Mouse (Mus musculus): Measurements from ENCODE around the gene Sstr2. TPM values are rescaled to one million over a fixed set of nuclear protein-coding genes. Genes with fewer than 3 reads are reported as not detected.
"Not testable (repeated sequence)": the region's sequence is repeated elsewhere in the genome, so short reads cannot be mapped to it uniquely, and the experiment has no call there.

Gene Sstr2
- polyA plus RNA-seq, 1 experiment from 2014 or later, result 15.5 TPM

DNA sequence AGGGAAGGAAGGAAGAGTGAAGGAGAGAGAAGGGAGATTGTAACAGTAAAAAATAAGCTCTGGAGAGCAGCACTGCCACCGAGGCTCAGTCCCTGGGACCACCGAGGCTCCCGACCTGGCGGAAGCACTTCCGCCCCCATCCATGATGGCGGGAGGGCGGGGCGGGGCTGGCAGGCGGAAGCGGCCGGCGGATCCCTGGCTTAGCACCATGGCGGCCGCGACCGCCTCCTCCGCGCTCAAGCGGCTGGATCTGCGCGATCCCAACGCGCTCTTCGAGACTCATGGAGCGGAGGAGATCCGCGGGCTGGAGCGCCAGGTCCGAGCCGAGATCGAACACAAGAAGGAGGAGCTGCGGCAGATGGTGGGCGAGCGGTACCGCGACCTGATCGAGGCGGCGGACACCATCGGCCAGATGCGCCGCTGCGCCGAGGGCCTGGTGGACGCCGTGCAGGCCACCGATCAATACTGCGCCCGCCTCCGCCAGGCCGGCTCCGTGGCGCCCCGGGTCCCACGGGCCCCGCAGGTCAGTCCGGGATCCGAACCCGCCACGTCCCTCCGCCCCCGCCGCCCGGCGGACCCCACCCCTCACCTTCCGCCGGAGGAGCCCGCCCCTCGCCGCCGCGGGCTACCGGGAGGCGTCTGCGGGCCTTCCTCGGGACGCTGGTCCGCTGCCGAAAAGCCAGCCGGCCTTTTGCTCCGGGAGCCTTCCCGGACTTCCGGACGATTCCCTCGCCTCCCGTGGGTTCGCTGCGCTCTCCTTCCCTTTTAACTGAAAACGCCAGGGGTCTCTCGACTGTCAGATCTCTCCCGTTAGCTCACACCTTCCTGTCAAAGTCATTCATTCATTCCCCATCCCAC is 30.4 kb downstream of the Sstr2 start, which contains the start of gene Slc39a11:
TSS of gene Slc39a11 (minus strand) at position 727 of the 858 bp plus-strand sequence.
- Histone ChIP-seq H3K9me3 (no peaks in the 10 kb centered on the region), H3K4me1 (peaks cover 28% of the 10 kb centered on the region), H3K4me3 (peak within 1 kb of the TSS; percentile 88), H3K4me2 (peak within 1 kb of the TSS; percentile 73), H3K36me3 (replicated peaks) (peaks cover 5% of the 10 kb centered on the region; the same call in 1 of the 2 replicates), H3K27me3 (replicated peaks) (no peaks in the 10 kb centered on the region), H3K9ac (peak within 1 kb of the TSS; percentile 93), H3K27ac (peak within 1 kb of the TSS; percentile 93)
- under 1% methylated on average over 72 of the region's 91 CpGs for WGBS
- peak; percentile 85 for ATAC-seq (replicated peaks)

- WGBS, result 67% methylated on average over 22 of the region's 22 CpGs
- H3K4me2 ChIP-seq, result peak overlapping the region; percentile 73; the same call in 1 of the 2 replicates
- no peaks in the 10 kb centered on the region for H3K27me3 ChIP-seq (replicated peaks)
- no peaks in the 10 kb centered on the region for H3K9me3 ChIP-seq
- ATAC-seq (replicated peaks), result no peak
- H3K4me3 ChIP-seq, result no peak overlapping the region
- no peak overlapping the region for H3K9ac ChIP-seq
- no peak overlapping the region for H3K27ac ChIP-seq
- H3K4me1 ChIP-seq, result peaks cover 28% of the 10 kb centered on the region
- H3K36me3 ChIP-seq (replicated peaks), result peaks cover 12% of the 10 kb centered on the region; the same call in 1 of the 2 replicates
These were observed 32.2 kb downstream of the Sstr2 start for GRCm38 (mm10) chr11:113651206-113651906.

- Histone ChIP-seq H3K36me3 (replicated peaks) (peaks cover 17% of the 10 kb centered on the region; the same call in 1 of the 2 replicates), H3K4me3 (no peak overlapping the region), H3K4me1 (peaks cover 28% of the 10 kb centered on the region), H3K9ac (no peak overlapping the region), H3K4me2 (no peak overlapping the region), H3K27me3 (replicated peaks) (no peaks in the 10 kb centered on the region), H3K9me3 (no peaks in the 10 kb centered on the region), H3K27ac (no peak overlapping the region)
- peak; percentile 34 for ATAC-seq (replicated peaks)
- 45% methylated on average over 8 of the region's 8 CpGs for WGBS
These were observed 32.7 kb downstream of the Sstr2 start for GRCm38 (mm10) chr11:113651907-113652273.

DNA sequence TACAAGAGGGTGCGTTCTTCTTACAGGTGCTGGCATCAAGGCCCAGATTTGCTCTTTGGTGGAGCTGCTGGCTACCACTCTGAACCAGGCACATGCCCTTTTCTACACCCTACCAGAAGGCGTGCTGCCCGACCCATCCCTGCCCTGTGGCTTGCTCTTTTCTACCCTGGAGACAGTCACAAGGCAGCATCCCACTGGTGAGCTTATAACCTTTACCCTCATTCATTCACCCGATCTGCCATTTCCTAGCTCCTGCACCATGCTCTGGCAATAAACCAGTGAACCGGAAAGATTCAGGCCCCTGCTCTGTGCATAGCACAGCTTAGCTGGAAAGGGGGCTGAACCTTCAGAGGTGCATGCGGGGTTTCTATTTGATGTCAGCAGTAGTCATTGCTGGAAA is 33.4 kb downstream of the Sstr2 start:
- Histone ChIP-seq H3K9me3 (no peaks in the 10 kb centered on the region), H3K4me1 (peaks cover 28% of the 10 kb centered on the region), H3K9ac (no peak overlapping the region), H3K27me3 (replicated peaks) (no peaks in the 10 kb centered on the region), H3K4me2 (no peak overlapping the region), H3K27ac (no peak overlapping the region), H3K4me3 (no peak overlapping the region), H3K36me3 (replicated peaks) (peaks cover 23% of the 10 kb centered on the region; the same call in 1 of the 2 replicates)
- no peak for ATAC-seq (replicated peaks)
- WGBS, result 90% methylated on average over 6 of the region's 6 CpGs

DNA sequence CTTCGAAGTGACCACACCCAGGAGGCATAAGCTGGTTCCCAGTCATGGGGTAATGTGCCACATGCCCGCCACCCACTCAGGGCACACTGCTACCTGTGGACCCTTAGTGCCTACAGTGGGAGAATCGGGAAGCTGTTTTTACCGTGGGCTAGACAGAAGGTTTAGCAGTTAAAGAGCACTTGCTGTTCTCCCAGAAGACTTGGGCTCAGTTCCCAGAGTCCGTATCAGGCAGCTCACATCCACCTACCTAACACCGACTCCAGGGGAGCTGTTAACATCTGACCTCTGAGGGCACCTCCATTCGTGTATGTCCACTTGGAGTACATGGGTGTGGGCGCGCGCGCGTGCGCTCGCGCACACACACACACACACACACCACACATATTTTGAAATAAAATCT is 35.0 kb downstream of the Sstr2 start:
- no peak overlapping the region for H3K27ac ChIP-seq
- peaks cover 16% of the 10 kb centered on the region for H3K4me1 ChIP-seq
- no peak overlapping the region for H3K4me3 ChIP-seq
- ATAC-seq (replicated peaks), result no peak
- peaks cover 33% of the 10 kb centered on the region; the same call in 1 of the 2 replicates for H3K36me3 ChIP-seq (replicated peaks)
- no peaks in the 10 kb centered on the region for H3K9me3 ChIP-seq
- H3K4me2 ChIP-seq, result no peak overlapping the region
- H3K9ac ChIP-seq, result no peak overlapping the region
- no peaks in the 10 kb centered on the region for H3K27me3 ChIP-seq (replicated peaks)
- 94% methylated on average over 15 of the region's 15 CpGs for WGBS

- H3K9me3 ChIP-seq, result no peaks in the 10 kb centered on the region
- peaks cover 33% of the 10 kb centered on the region; the same call in 1 of the 2 replicates for H3K36me3 ChIP-seq (replicated peaks)
- H3K27ac ChIP-seq, result no peak overlapping the region
- H3K4me2 ChIP-seq, result no peak overlapping the region
- H3K9ac ChIP-seq, result no peak overlapping the region
- H3K4me3 ChIP-seq, result no peak overlapping the region
- 83% methylated on average over 18 of the region's 18 CpGs for WGBS
- H3K4me1 ChIP-seq, result peaks cover 16% of the 10 kb centered on the region
- ATAC-seq (replicated peaks), result no peak
- H3K27me3 ChIP-seq (replicated peaks), result no peaks in the 10 kb centered on the region
These were observed 35.6 kb downstream of the Sstr2 start for GRCm38 (mm10) chr11:113654561-113655270.

DNA sequence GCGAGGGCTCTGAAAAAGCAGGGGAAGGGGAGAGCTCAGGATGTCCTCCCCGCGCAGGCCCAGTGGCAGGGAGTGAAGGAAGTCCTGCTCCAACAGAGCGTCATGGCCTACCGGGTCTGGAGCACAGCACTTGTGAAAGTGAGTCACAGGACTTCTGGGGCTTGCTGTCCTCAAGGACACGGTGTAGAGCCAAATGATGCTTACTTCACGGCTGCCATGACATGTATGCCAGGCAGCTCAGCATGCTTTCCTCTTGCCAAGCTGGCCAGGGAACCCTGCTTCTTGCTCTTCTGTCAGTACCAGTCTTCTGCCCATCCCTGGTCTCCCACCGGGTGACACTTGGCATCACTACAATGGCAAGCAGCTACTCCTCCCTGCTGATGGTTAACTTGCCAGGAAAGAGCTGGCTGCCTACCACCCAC is 37.4 kb downstream of the Sstr2 start:
- H3K36me3 ChIP-seq (replicated peaks), result peaks cover 48% of the 10 kb centered on the region
- peaks cover 3% of the 10 kb centered on the region; the same call in 1 of the 2 replicates for H3K4me1 ChIP-seq
- H3K27ac ChIP-seq, result no peak overlapping the region
- no peak overlapping the region for H3K4me3 ChIP-seq
- no peak overlapping the region for H3K9ac ChIP-seq
- ATAC-seq (replicated peaks), result no peak
- no peaks in the 10 kb centered on the region for H3K9me3 ChIP-seq
- no peak overlapping the region for H3K4me2 ChIP-seq
- no peaks in the 10 kb centered on the region for H3K27me3 ChIP-seq (replicated peaks)
- WGBS, result 87% methylated on average over 8 of the region's 8 CpGs

- Histone ChIP-seq H3K9me3 (no peaks in the 10 kb centered on the region), H3K4me1 (no peaks in the 10 kb centered on the region), H3K27me3 (replicated peaks) (no peaks in the 10 kb centered on the region), H3K9ac (no peak overlapping the region), H3K4me2 (no peak overlapping the region), H3K27ac (no peak overlapping the region), H3K36me3 (replicated peaks) (peaks cover 55% of the 10 kb centered on the region), H3K4me3 (no peak overlapping the region)
- no peak for ATAC-seq (replicated peaks)
- 82% methylated on average over 4 of the region's 4 CpGs for WGBS
These were observed 38.1 kb downstream of the Sstr2 start for GRCm38 (mm10) chr11:113657221-113657620.

DNA sequence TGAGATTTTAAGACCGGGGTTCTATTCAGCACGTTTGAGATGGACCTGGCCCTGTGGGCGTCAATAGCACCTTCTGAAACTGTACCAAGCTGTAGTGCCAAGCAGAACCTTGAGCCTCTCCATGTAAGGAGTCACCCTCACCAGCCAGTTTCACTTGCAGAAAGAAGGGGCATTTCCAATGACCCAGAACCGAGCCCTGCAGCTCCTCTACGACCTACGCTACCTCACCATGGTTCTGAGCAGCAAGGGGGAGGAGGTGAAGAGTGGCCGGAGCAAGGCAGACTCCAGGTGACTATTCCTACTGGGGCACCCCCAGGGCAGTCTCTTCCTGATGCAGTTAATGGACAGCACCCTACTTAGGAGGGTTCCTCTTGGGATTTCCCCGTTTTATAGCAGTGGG is 39.2 kb downstream of the Sstr2 start:
- H3K9ac ChIP-seq, result no peak overlapping the region
- H3K4me1 ChIP-seq, result no peaks in the 10 kb centered on the region
- H3K36me3 ChIP-seq (replicated peaks), result peaks cover 60% of the 10 kb centered on the region
- no peaks in the 10 kb centered on the region for H3K9me3 ChIP-seq
- no peaks in the 10 kb centered on the region for H3K27me3 ChIP-seq (replicated peaks)
- H3K27ac ChIP-seq, result no peak overlapping the region
- no peak overlapping the region for H3K4me2 ChIP-seq
- ATAC-seq (replicated peaks), result no peak
- H3K4me3 ChIP-seq, result no peak overlapping the region
- 89% methylated on average over 8 of the region's 8 CpGs for WGBS

DNA sequence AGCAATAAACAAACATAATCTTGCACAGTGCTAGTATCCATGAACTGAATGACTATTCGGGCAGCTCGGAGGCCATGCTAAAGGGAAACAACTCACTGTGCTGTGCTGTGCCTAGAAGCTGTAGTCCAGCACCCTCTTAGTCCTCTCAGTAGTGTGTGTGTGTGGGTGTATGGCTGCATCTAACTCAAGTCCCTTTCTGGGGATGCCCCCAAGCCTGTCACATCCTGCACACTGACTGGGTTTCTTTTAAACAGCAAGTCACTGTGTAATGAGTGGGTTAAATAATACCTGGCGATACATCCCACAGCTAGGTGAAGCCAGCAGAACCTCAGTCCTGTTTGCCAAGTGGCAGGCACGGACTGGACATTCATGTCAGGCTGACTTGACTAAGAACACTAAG is 39.6 kb downstream of the Sstr2 start:
- Histone ChIP-seq H3K4me1 (no peaks in the 10 kb centered on the region), H3K27me3 (replicated peaks) (no peaks in the 10 kb centered on the region), H3K9me3 (no peaks in the 10 kb centered on the region), H3K4me2 (no peak overlapping the region), H3K9ac (no peak overlapping the region), H3K36me3 (replicated peaks) (peaks cover 62% of the 10 kb centered on the region), H3K4me3 (no peak overlapping the region), H3K27ac (no peak overlapping the region)
- 93% methylated on average over 4 of the region's 4 CpGs for WGBS
- no peak for ATAC-seq (replicated peaks)

- peaks cover 58% of the 10 kb centered on the region for H3K36me3 ChIP-seq (replicated peaks)
- H3K9me3 ChIP-seq; H3K4me1 ChIP-seq; ATAC-seq (replicated peaks); H3K4me2 ChIP-seq; H3K4me3 ChIP-seq; H3K27ac ChIP-seq; H3K27me3 ChIP-seq (replicated peaks); H3K9ac ChIP-seq: not testable (repeated sequence)
- WGBS, result 98% methylated on average over 3 of the region's 3 CpGs
These were observed 41.1 kb downstream of the Sstr2 start for GRCm38 (mm10) chr11:113660213-113660612.

DNA sequence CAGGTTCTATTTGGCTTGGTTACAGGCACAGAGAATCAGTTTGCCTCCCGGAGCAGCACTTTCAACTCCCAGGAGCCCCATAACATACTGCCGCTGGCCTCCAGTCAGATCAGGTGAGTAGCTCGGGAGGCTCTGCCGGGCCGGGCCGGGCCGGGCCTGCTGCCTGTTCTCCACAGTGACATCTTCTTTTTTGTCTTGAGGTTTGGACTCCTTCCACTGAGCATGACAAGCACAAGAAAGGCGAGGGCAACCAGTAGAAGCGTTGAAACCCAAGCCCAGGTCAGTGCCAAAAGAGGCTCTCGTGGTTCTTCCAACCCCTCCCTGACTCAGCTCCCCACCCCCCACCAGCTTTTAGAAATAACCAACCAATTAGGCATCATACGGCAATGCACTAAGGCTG is 41.8 kb downstream of the Sstr2 start:
- Histone ChIP-seq H3K9me3 (no peaks in the 10 kb centered on the region), H3K4me1 (no peaks in the 10 kb centered on the region), H3K4me2 (no peak overlapping the region), H3K27me3 (replicated peaks) (no peaks in the 10 kb centered on the region), H3K4me3 (no peak overlapping the region), H3K27ac (no peak overlapping the region), H3K36me3 (replicated peaks) (peaks cover 58% of the 10 kb centered on the region), H3K9ac (no peak overlapping the region)
- no peak for ATAC-seq (replicated peaks)
- 94% methylated on average over 11 of the region's 11 CpGs for WGBS
